Mouse (Mus musculus) thymus, postnatal 10 days (tissue): ENCODE results near the gene Sorcs2.

ENCODE experiments used
- DNase-seq, 2 experiments: peaks; one replicate each; pipeline ENCODE4 v3.0.0; 2021; ENCODE audit warnings: low spot score in 2 of 2

Gene Sorcs2

DNA sequence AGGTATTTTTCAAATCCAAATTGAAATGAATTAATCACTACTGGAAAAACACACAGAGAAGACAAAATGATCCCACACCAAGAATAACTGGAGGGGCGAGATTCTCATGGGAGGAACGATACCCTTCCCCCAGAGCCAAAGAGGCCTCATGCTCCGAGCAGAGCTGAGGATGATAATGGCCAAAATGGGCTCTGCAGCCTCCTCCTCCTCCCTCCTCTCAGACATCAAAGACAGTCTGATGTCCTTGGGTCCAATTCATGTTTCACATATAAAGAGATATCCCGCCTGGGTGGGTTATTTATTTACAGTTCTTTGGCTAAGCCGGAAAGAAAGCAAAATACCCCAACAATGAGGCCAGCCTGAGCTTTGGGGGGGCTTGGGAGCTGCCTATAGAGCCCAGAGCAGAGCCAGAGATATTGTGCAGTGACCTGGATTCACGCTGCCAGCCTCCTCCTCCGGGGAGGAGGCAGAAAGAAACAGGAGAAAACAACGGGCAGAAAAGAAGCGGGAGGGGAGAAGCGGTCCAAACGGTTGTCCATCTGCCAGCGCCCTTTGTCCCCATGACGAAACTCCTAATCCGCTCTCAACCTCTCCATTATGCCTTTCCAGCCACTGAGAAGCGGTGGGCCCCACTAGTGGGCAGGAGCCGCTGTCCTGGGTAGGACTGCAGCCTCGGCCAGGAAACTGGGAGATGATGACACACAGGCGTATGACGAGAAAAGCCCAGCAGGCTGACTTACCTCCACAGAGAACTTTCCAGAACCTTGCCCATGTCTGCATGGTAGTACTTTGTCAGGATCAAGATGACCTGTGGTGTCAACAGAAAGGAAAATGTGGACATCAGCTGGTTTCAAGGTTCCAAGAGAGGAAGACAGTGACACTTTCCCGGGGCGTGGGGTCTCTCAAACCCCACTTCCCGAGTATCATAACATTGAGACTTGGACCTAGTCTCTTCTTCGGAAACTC, 169.3 kb downstream of the Sorcs2 start:
- no peak for DNase-seq

- no peak for DNase-seq
These were observed 171.6 kb downstream of the Sorcs2 start for GRCm38 (mm10) chr5:36226296-36226695.

DNA sequence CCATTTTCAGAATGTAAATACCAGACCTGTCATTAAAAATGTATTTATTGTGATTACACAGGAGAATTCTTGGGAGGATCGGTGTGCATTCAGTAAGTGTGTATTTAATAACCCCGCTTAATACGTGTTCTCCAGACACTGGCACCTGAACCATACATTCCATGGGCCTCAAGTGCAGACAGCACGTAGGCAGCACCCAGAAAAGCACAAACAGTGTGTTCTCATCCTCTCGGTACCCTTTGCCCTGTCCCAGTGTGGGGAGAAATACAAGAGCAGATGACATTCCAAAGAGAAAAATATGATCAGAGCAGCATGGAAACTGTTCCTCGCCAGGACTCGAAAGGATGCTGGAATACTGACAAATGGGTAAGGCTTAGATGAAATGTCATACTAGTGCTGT, 172.1 kb downstream of the Sorcs2 start:
- no peak for DNase-seq

GRCm38 (mm10) chr5:36223787-36224186, 174.2 kb downstream of the Sorcs2 start:
- DNase-seq: peak; percentile 29 to 76

DNA sequence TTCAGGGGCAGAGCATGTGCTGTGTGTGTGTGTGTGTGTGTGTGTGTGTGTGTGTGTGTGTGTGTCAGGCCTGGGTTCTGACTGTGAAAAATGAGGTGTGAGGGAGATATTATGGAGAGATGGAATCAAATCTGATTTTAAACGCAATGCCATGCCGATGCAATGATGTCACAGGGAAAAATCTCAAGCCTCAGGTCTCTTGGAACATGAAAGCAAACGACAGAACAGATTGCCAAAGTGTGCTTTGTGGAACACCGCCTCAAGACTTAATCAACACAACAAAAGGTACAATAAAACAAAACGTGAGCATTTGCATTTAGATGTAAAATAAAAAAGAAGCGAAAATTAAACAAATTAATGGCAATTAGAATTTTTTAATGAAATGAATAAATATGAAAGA, 177.3 kb downstream of the Sorcs2 start:
- DNase-seq: no peak

DNA sequence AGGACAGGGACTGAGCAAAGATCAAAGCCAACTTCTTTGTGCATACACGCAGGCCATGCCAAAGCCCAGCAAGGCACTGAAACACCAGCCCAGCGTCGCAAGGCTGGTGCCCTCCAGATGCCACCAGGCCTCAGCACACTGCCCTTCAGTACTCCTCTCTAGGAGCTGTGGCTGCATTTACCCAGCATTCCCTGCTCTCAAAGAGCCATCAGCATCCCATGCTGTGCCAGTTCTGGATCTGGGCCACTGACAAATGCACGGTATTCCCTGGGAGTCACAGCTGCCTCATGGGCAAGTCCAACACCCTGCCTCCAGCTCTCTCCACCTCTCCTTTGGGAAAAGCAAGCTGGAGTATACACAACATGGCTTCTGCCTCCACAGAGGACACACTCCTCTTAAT, 177.8 kb downstream of the Sorcs2 start:
- DNase-seq: no peak

GRCm38 (mm10) chr5:36213310-36213709, 184.6 kb downstream of the Sorcs2 start:
- peak; percentile 81 to 89 for DNase-seq

- peak in 1 of 2 experiments; percentile 9 for DNase-seq
These were observed 189.1 kb downstream of the Sorcs2 start for GRCm38 (mm10) chr5:36208803-36209202.

GRCm38 (mm10) chr5:36205397-36205796, 192.5 kb downstream of the Sorcs2 start:
- DNase-seq: no peak

DNA sequence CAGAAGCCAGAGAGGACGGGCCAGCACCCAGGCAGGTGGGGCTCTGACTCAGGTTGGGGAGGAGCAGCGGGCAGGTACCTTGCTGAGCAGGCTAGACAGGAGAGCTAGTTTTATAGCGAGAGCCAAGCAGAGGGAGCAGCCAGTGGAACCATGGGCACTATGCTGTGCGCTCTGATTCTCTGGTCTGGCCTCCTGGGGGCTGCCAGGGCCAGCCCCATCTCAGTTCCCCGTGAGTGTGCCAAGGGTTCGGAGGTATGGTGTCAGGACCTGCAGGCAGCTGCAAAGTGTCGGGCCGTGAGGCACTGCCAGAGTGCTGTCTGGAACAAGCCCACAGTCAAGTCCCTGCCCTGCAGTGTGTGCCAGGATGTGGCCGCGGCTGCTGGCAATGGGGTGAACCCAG, 194.0 kb downstream of the Sorcs2 start, which contains the start of gene Psapl1:
Gene Psapl1, plus strand, starts transcription at position 106 of the 400 bp plus-strand sequence.
- DNase-seq: peak; percentile 40 to 47

DNA sequence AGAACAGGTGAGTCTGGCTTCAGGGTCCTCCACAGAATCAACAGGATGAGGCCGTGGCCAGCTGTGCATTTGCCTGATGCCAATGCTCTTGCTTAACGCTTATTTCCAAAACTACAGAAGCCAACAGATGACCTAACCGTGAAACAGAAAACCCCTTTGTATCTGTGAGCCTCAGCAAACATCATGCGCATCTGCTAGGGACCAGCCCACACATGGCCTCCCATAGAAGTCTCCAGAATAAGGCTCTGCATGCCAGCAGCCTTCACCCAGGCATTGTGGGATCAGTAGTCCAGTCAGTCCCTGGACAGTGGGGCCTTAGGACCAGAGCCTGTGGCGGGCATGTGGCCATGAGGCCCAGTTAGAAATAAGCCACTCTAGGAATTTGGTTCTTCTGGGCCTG, 194.5 kb downstream of the Sorcs2 start:
- no peak for DNase-seq

- no peak for DNase-seq
These were observed 195.2 kb downstream of the Sorcs2 start for GRCm38 (mm10) chr5:36202781-36203180.

DNA sequence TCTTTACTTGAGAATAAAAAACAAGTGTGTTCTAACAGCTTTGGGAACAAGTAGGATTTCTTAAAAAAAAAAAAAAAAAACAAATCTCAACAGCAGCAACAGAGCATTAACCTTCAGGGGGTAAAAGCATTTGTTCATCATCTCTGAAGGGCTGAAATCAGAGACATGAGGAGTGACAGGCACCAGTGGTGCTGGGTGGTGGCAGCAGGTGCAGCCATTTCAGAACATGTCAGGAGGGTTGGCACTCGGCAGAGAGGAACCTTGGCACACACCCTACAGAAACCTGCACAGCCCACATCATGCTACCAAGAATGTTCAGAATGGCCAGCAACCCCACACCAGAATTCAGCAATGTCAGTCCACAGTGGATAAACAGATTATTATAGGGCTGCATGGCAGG, 198.4 kb downstream of the Sorcs2 start:
- DNase-seq: no peak

DNA sequence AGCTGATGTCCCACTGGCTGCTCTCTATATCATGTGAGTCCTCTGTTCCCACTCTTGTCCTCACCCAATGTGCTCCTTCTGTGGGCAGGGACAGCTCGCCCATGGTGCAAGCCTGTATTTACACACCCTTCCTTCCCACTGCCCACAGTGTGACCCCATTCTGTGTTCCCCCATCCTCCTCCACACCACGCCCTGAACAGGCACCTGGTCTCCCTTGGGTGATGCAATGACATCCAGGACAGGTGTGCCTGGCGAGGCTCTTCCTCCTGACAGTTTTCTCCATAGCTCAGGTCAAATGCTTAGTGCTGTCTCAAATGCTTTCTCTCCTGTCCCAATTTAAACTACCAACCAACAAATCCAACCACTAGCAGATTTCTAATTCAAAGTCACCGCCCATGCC, 202.5 kb downstream of the Sorcs2 start:
- no peak for DNase-seq

- DNase-seq: no peak
These were observed 203.3 kb downstream of the Sorcs2 start for GRCm38 (mm10) chr5:36194631-36195030.

DNA sequence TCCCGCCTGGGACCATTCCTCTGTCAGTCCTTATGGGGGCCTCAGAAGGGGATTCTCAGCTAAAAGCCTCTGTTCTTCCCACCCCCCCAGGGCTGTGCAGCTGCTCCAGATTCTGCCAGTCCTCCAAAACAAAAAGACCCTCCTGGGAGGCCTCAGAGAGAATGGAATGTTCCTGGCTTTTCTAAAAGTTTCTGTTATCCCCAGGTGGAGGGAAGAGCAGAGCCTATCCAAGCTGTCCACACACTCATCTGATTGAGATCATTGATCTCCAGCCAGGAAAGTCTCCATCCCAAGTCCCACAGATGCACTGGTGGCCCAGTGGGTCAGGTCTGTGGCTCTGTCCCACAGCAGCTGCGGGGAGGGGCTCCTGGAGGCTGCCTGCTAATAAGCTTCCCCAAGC, 205.3 kb downstream of the Sorcs2 start:
- DNase-seq: no peak

DNA sequence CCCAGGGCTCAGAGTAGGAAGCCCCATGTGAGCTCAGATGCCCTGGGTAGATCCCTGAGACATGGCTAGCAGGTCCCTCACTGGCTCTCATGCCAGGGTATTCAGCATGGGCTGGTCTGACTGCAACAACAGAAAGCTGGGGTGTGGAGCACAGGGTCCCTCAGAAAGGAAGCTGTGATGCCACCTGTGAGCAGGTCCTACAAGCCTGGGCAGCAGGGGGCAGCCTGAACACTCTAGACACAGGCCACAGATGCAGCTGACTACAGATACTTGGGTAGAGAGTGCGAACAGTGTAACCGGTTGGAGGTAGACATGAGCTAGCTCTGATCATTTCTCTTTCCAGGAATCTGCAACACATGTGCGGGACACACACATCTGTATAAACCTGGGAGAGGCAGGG, 206.1 kb downstream of the Sorcs2 start:
- peak; percentile 29 to 54 for DNase-seq

GRCm38 (mm10) chr5:36191285-36191684, 206.7 kb downstream of the Sorcs2 start:
- DNase-seq: no peak

DNA sequence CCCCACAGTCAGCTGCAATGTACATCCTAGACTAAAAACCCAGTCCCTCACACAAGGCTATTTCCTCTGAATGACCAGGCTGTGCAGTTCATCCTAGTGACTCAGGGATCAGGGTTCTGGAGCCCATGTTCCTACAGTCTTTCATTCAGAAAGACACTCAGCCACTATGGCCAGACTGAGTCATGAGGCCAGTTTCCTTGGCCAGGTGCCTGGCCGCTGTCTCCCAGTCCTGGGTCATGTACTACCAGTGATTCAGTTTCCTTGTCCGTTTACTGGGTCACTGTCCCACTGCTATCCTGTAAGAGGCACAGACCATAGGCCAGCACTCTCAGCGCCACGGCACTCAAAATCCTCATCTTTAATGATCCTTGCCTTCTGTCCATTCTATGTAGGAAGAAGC, 209.6 kb downstream of the Sorcs2 start:
- no peak for DNase-seq

DNA sequence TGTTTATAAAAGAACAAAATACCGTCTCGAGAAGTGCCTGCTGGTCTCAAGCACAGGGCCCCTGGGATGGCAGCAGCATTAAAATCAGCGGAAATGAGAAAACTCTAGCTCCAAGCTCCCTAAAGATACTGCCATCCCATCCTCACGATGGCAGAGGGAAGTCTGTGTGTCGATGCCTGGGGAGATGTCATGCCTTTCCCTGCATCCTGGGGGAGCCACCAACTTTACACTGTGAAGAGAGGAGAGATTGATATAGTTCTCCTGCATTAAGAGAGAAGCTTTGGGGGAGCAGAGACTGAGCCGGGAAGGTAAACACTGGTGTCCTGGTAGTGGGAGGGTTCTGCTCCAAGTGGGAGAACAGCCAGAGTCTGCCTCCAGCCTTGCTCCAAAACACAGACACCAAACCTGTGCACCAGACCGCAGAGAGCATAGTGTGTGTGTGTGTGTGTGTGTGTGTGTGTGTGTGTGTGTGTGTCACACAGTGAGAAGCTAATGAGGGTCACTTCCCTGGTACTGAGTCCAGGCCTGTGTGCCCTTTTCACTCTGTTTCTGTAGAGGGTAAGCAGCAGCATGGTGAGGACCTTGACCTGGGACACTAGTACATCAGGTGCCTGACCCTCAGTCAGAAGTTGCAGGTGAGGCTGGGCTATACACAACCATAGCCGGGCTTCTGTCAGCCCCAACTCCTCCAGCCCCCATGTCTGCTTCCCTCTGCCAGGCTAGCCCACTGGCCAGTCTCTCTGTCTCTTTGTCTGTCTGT, 211.5 kb downstream of the Sorcs2 start:
- no peak for DNase-seq

DNA sequence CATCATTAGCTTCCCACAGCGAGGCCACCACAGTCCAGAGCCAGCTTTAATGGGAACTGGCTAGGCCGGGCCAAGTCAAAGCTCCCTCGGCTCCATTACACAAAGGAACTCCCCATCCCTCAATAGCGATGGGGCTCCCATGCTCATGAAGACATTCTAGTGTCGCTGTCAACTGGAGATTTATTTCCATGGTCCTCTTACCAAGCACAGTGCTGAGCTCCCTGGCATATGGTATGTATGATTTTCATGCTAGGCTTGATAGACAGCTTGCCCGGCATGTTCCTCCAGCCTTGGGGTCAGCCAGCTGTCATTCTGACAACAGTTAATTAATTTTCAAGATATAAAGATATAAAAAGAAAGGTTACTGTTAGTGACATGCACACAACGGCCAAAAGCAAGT, 215.6 kb downstream of the Sorcs2 start:
- no peak for DNase-seq

- DNase-seq: no peak
These were observed 218.2 kb downstream of the Sorcs2 start for GRCm38 (mm10) chr5:36179708-36180107.

DNA sequence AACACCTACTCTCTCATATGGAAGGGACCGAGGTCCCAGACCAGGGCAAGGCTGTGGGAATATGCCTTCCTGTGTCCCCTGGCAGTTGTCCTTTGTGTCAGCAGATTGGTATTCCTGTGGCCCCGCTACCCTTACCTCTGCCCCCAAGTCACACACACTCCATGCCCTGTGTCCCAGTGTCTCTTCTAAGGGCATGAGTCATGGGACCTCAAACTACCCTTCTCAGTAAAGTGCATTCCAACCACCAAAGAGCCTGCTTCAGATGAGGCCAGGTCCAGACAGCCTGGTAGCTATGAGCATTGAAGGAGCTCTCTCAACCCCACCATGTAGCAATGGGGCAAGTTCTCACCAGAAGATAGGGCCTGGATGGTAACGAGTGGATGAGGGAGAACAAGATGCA, 219.2 kb downstream of the Sorcs2 start:
- DNase-seq: no peak
